Mouse (Mus musculus) bone marrow macrophage, adult 2 months (primary cell): ENCODE results near the gene Gm4131. TPM values are rescaled to one million over a fixed set of nuclear protein-coding genes. Genes with fewer than 3 reads are reported as not detected.

Source experiments
- H3K27ac ChIP-seq: 2 replicates; pipeline ENCODE4 v1.5.1; 2012; ENCODE audit warnings: low read depth, low read length; ENCODE audit not compliant: insufficient read depth
- H3K4me1 ChIP-seq: 2 replicates; pipeline ENCODE4 v1.6.1; 2012; ENCODE audit warnings: low read length; ENCODE audit not compliant: control insufficient read depth, insufficient read depth
- H3K4me3 ChIP-seq: 2 replicates; pipeline ENCODE4 v1.5.1; 2012; ENCODE audit warnings: mild to moderate bottlenecking, low read length, moderate library complexity; ENCODE audit not compliant: insufficient read depth
- CTCF ChIP-seq: IDR thresholded peaks from 2 replicates; pipeline ENCODE4 v1.5.1; 2012; ENCODE audit warnings: low read depth, mild to moderate bottlenecking, low read length, moderate library complexity
- POLR2A ChIP-seq: IDR thresholded peaks from 2 replicates; pipeline ENCODE4 v1.6.1; 2012; ENCODE audit warnings: mild to moderate bottlenecking, low read depth, low read length, borderline replicate concordance
- polyA plus RNA-seq: library from polyadenylated mRNA; stranded (reverse); fragments of >200 nt; gene quantifications from 2 replicates; pipeline ENCODE4 v1.2.4, GENCODE M21; 2012; ENCODE audit not compliant: missing spikeins, insufficient read depth, insufficient read length

The Gm4131 gene
- polyA plus RNA-seq, 1 experiment = not detected

DNA sequence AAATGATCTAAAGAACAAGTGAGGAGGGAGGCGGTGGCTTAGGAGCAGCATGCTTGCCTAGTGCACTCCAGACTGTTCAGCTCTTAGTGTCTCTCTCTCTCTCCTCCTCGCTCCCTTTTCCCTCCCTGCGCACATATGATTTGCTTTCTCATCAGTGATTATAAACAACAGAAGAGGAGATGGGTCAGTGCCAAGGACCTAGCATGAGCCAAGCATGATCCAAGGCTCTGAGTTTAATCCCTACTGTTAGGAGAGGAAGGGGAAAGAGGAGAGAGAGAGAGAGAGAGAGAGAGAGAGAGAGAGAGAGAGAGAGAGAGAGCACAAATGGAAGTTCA, 119.5 kb downstream of the Gm4131 start:
- Histone ChIP-seq H3K4me1 (no peaks in the 10 kb centered on the region), H3K27ac (no peak overlapping the region), H3K4me3 (no peak overlapping the region)
- no peak for TF ChIP-seq POLR2A
- TF ChIP-seq CTCF = no peak

DNA sequence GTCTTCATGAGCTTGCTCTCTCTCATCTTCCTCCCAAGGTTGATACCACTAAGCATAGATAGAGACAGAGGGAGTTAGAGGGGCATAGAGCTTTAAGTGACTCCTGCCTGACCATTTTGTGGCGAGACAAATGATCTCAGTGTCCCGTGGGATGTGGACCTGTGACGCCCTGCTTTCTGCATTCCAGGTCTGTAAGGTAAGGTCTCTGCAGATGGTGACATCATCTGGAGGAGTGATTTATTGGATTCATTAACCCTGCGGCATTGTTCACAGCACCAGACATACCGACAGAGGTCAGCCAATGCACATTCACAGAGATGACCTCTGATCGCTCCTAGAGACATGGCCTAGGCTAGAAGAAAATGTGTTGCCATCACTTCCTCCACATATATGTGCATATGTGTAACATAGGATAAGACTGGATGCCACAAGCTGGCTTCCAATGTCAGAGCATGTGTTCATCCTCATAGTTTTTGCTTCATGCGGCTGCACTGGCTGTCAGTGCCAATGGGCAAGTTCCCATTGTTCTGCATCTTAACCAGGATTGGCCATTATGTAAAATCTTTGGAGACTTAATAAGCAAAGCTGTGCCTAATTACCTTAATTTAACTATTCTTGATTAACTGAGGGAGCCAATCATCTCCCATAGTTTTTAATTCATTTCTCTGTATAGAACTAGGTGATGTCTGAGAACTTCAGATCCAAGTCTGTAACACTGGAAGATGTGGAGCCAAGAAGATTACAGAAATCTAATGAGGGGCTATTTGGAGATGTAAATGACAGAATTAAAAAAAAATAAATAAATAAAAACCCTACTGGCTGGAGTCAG, 120.1 kb downstream of the Gm4131 start:
- Histone ChIP-seq H3K4me1 (no peaks in the 10 kb centered on the region), H3K4me3 (no peak overlapping the region), H3K27ac (no peak overlapping the region)
- no peak for TF ChIP-seq POLR2A
- no peak for TF ChIP-seq CTCF

DNA sequence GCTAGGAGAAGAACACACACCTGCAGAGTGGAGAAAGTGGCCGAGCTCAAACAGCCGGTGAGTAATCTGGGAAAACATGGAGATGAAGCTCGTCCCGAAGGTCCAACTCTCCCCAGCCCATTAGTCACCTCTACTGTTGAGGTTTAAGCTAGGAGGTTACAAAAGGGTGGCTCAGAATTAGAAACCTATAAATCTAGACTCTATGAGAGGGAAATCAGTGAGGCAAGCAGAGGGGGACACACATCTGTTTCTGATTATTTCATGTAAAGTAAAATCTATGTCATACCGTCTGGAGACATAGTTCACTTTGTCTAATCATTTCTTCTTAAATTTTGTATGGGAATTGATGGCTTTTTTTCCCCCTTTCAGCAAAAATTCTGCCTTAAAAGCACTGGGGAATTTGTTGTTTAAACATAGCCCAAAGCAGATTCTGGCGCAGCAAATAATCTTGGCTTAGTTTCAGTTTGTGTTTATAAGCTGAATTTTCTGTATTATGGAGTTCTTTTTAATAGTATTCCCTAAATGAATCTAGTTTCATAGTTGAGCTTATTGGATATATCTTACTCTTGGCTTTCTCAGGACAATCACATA, 122.8 kb downstream of the Gm4131 start:
- no peaks in the 10 kb centered on the region for H3K4me1 ChIP-seq
- TF ChIP-seq POLR2A (no peak), CTCF (no peak)
- H3K27ac ChIP-seq = no peak overlapping the region
- no peak overlapping the region for H3K4me3 ChIP-seq

DNA sequence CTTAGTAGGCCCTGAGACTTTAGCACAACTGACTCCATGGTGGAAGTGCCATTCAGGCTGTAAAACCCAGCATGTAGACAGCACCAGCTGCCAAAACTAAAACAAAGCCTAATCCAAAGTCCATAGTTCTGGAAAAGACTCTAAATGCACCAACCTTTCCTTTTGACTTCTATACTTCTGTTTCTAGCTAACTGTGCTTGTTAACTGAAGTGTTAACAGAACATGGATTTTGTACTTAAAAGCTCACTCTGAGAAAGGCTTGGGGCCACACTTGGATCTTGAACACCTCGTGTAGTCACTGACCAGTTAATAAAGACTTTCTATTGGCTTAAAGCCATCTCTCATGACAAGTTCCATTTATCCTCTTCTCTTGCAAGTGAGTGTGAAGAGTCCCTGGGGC, 123.8 kb downstream of the Gm4131 start:
- no peaks in the 10 kb centered on the region for H3K4me1 ChIP-seq
- no peak for TF ChIP-seq CTCF
- no peak for TF ChIP-seq POLR2A
- no peak overlapping the region for H3K27ac ChIP-seq
- H3K4me3 ChIP-seq = no peak overlapping the region

DNA sequence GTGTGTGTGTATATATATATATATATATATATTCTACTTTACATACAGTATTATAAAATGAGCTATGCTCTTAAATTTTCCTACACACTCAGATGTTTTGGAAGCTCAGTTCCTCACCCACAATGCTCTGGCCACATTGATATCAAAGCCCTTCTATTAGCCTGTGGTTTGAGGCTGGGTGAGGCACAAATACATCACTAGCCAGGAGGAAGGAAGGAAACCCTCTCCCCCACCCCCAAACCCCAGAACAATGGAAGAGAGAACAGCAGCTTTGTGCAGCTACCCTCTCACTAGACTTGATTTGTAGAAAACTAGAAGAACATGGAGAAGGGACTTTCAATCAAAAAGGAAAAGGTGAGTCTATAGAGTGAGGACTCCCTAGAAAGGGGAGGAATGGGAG, 126.7 kb downstream of the Gm4131 start:
- no peak for TF ChIP-seq CTCF
- TF ChIP-seq POLR2A = no peak
- Histone ChIP-seq H3K4me1 (no peaks in the 10 kb centered on the region), H3K4me3 (no peak overlapping the region), H3K27ac (no peak overlapping the region)

DNA sequence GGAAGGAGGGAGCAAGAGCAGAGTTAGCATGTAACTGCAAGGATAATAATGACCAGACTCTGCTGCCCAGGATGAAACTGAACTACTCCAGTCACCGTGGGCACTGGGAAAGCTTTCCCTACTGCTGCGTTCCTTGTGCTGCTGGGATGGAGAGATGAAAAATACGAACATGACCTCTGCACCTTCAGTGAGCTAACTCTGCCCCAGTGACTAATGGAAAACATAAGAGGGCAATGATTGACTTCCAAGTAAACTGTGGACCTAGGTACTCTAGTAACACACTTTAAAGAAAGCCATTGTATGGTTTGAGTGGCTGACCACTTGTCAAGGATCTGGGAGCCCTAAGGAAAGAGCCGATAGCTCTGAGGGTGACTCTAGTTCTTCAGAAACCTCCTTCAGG, 128.5 kb downstream of the Gm4131 start:
- TF ChIP-seq POLR2A (no peak), CTCF (no peak)
- H3K4me1 ChIP-seq = no peaks in the 10 kb centered on the region
- no peak overlapping the region for H3K4me3 ChIP-seq
- no peak overlapping the region for H3K27ac ChIP-seq

DNA sequence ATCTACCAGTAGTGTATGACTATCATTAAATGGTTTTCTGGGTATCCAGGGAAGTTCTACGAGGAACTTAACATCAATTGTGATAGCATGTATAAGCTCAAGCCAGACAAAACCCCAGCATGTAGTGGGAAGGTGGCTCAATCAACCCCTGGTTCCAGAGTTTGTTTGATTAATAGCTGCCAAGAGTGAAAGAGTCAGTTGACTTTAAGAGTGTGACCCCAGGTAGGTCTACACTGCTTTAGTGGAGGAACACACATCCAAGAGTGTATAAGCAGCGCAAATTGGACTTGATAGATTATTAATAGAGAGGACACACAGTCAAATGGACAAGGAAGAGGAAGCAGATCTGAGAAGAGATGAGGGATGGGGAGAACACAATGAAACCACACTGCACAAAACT, 128.9 kb downstream of the Gm4131 start:
- no peak overlapping the region for H3K27ac ChIP-seq
- H3K4me3 ChIP-seq = no peak overlapping the region
- H3K4me1 ChIP-seq = no peaks in the 10 kb centered on the region
- TF ChIP-seq POLR2A = no peak
- TF ChIP-seq CTCF = no peak

DNA sequence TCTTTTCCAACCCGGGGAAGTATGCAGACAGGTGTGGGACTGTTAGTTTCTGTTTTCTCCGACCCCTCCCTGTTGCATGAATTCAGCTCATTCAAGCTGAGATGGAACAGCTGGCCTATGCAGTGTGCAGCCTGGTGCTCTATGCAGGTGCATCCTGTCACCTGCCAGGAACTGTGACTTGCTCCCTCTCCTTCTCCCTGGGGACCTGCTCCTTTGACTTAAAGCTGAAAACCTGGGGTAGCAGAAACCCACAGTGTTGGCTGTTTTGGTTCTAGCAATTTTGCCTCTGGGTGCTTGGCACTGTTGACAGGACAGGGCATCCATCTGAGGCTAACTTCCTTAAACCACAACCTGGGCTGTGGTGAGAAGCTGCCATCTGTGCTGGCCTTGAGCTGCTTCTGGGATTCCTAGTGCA, 141.4 kb downstream of the Gm4131 start:
- no peak overlapping the region for H3K27ac ChIP-seq
- TF ChIP-seq POLR2A (no peak), CTCF (no peak)

DNA sequence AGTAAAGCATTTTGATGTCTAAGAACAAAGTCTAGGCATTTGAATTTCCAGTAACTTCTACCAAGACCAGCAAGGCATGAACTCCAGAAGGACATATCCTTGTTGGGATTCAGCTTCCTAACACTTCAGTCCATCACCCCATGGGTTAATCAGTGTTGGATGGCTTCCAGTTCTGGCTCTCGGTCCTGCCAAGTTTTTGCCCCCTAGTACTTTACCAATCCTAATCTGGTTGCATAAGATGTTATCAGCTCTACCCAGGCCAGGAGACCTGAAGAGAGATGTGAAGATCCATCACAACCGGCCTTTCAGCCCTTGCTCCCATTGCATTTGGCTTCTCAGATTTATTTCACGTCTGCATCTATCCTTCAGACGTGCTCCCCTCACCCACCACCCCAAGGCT, 144.5 kb downstream of the Gm4131 start:
- Histone ChIP-seq H3K4me1 (no peaks in the 10 kb centered on the region), H3K4me3 (no peak overlapping the region), H3K27ac (no peak overlapping the region)
- TF ChIP-seq CTCF = no peak
- TF ChIP-seq POLR2A = no peak

More for the DNA sequence above, 141.4 kb downstream of the Gm4131 start:
- Histone ChIP-seq H3K4me1 (no peaks in the 10 kb centered on the region), H3K4me3 (no peak overlapping the region)

DNA sequence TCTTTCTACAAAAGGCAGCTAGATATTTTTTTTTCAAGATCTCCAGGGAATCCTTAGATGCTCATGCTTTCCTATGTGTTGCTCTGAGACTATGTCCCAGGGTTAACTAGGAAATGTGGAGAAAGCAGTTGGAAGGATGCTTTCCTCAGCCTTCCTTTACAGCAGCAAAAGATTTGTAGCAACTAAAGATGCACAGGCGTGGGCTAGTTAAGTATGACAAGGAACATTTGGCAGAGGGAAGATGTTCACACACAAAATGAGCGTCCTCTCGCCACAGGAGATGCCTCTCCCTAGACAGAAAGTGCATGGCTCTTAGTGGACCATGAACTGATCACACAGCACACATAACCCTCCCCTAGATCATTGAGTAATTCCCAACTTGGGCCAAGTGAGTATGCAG, 149.2 kb downstream of the Gm4131 start:
- Histone ChIP-seq H3K4me1 (no peaks in the 10 kb centered on the region), H3K27ac (no peak overlapping the region), H3K4me3 (no peak overlapping the region)
- TF ChIP-seq CTCF (no peak), POLR2A (no peak)

DNA sequence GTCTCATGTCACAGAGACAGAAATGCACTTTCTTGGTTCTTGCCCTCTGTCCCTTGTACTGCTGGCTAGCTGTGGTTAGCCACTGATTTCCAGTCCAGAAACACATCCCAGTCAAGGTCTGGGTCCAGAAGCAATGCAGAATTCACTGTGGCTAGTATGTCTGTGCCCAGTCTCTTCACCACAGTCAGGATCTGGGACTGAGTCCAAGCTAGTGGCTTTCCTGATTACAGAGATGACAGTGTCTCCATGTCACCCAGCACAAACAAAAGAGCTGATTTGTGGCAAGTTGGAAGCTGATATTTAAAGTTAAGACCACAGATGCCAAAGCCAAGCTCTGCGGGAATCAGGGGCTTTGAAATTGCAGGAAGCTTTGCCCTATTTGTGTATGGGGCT, 150.0 kb downstream of the Gm4131 start:
- no peak overlapping the region for H3K4me3 ChIP-seq
- no peaks in the 10 kb centered on the region for H3K4me1 ChIP-seq
- TF ChIP-seq CTCF = no peak
- no peak for TF ChIP-seq POLR2A
- no peak overlapping the region for H3K27ac ChIP-seq
